Mouse (Mus musculus): ENCODE measurements around the gene Tbcc. TPM values are rescaled to one million over a fixed set of nuclear protein-coding genes. Genes with fewer than 3 reads are reported as not detected.

Gene Tbcc
- total RNA-seq, 2 experiments from 2014 or later = 8.6 to 10.8 TPM

DNA sequence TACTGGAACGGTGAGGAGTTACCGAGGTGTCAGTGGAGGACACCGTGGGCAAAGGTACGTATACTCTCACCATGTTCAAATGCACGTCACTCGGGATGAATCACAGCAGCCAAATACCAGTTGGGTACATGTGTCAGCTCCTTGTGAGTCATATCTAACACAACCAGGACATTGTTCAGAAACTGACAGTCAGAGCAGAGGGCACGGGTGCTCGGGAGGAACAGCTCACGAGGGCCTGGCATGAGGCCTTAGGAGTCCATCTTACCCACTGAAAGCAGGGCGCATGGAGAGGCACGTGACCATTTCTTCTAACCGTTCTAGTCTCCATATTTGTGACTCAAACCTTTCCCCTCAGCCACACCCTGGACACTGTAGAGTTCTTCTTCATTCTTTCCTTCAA lies 23.6 kb upstream of the Tbcc start:
- ATAC-seq (ENCODE audit: poor library complexity, severe bottlenecking) = no peak

GRCm38 (mm10) chr17:46870204-46870798 lies 20.2 kb upstream of the Tbcc start:
- peak; percentile 81 for ATAC-seq (ENCODE audit: poor library complexity, severe bottlenecking)

DNA sequence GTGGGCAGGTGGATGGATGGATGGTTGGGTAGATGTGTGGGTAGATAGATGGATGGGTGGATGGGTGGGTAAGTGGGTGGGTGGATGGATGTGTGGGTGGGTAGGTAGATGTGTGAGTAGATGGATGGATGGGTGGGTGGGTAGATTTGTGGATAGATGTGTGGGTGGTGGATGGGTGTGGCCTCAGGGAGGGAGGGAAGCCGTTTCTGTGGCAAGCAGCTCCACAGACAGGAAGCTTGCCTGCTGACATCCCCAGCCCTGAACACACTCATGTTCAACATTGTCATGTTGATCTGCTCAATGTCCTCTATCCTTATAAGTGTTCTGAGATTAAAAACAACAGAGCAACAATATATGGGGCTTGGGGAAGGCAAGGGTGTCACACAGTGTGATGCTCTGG lies 19.6 kb upstream of the Tbcc start:
- ATAC-seq (ENCODE audit: poor library complexity, severe bottlenecking) = 0 out of 2 replicates have a peak, but pooled peaks have one; percentile 36

DNA sequence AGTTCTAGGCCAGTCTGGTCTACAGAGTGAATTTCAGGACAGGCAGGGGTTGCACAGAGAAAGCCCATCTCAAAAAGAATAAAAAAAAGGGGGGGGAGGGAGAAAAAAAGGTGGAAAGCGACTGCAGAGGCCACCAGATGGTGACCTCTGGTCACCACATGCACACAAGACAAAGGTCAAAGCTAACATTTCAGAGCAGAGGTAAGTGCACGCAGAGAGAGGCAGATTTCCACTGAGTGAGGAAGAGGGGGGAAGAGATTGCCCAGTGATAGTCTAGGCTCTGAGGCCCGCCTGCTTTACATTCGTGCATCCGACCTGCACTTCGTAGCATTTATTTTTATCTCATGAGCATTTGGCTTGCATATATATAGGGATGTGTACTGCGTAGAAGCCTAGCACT lies 17.7 kb upstream of the Tbcc start:
- ATAC-seq (ENCODE audit: poor library complexity, severe bottlenecking) = no peak

DNA sequence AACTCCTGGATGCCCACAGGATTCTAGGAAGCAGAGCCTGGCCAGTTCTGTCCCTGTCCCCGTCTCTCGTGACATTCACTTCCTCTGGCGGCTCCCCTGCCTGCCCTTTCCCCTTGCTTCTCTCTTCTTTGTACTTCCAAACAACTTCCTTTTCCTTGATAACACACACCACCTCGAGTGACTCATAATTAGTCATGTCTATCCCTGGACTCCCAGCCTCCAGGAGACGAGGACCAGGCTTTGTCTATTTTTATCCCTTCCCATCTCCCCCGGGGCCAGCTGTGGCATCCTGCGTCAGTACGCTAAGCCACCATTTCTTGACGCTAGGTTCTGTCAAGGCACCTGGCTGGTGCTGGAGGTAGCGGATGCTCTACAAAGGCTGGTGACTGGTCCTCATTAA lies 16.4 kb upstream of the Tbcc start:
- ATAC-seq (ENCODE audit: poor library complexity, severe bottlenecking) = peak; percentile 67

GRCm38 (mm10) chr17:46875626-46876025 lies 14.9 kb upstream of the Tbcc start:
- ATAC-seq (ENCODE audit: poor library complexity, severe bottlenecking) = no peak

GRCm38 (mm10) chr17:46876371-46876950 lies 14.0 kb upstream of the Tbcc start:
- no peak for ATAC-seq (ENCODE audit: poor library complexity, severe bottlenecking)

- ATAC-seq (ENCODE audit: poor library complexity, severe bottlenecking) = no peak
These were observed 13.4 kb upstream of the Tbcc start for GRCm38 (mm10) chr17:46877061-46877460.

DNA sequence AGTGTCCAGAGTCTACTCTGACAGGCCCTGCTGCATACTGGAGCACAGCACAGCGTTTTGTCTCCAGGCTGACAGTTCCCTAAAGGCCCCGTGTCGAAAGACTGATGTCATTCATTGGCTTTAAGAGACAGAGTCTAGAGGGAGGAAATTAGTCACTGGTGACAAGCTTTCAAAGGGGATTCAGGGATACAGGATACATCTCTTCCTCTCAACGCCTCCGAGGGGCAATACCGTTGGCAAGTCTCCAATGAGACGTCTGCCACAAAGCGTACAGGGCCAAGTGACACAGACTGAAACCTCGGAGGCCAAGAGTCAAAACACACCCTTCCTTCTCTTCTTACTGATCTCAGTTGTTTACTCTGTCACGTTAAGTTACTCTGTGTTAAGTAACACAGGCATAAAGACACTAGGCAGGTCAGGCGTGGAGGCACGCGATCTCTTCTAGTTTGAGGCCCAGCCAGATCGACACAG lies 10.6 kb upstream of the Tbcc start:
- peak; percentile 33 for ATAC-seq (ENCODE audit: poor library complexity, severe bottlenecking)

DNA sequence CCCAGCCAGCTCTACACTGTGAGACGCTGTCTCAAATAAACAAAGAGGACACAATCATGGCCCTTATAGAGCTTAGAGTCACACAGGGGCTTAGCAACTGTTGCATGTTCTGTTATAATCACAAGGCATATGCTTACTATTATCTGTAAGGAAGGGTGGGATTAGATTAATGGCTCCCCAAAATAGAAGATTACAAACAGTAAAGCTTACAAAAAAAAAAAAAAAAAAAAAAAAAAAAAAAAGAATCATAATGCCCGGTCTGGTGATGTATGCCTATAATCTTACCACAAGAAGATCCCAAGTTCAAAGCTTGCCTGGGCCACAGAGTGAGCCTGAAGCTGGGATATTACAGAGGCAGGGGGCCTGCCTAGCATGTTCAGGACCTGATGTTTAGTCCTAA lies 10.2 kb upstream of the Tbcc start:
- no peak for ATAC-seq (ENCODE audit: poor library complexity, severe bottlenecking)

DNA sequence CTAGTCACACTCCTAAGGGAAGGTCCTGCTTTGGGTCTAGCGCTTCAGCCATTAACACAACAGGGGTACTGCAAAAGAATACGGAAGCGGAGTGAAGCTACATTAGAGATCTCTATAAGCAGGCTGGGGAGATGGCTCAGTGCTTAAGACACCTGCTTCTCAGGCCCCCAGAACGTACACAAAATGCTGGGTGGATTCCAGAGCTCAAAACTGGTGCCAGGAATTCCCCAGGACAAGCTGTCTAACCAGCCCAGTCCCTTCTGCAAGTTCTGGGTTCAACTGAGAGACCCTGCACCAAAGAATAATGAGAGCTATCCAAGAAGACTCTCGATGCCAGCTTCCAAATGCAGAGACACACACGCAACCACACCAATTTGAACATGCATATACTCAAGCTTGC lies 8.8 kb upstream of the Tbcc start:
- no peak for ATAC-seq (ENCODE audit: poor library complexity, severe bottlenecking)

DNA sequence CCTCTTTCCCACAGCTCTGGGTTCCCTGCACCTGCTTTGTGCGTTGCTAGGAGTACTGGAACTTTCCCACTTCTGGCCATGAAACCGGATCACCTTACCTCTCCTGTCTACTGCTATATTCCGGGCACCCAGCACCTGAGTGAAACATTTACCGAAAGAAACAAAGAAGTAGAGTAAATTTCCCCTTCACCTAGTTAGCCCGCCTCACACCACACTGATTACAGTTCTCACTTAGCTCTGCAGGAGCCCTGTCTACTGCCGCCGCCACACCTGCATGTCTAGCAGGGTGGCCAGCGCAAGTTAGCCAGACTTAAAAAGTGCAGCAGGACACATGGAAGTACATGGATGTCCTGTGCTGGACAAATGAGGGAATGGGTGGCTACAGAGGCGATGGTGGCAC lies 7.4 kb upstream of the Tbcc start:
- ATAC-seq (ENCODE audit: poor library complexity, severe bottlenecking) = no peak

DNA sequence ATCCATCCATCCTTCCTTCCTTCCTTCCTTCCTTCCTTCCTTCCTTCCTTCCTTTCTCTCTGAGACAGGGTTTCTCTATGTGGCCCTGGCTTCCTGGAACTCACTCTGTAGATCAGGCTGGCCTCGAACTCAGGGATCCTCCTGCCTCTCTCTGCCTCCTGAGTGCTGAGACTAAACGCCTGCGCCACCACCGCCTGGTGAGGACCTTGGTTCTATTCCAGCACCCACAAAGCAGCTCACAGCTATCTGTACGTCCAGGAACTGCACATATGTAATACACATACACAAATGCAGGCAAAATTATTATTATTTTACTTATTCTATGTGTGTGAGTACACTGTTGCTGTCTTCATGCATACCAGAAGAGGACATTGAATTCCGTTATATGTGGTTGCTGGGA lies 5.7 kb upstream of the Tbcc start:
- ATAC-seq (ENCODE audit: poor library complexity, severe bottlenecking) = no peak

DNA sequence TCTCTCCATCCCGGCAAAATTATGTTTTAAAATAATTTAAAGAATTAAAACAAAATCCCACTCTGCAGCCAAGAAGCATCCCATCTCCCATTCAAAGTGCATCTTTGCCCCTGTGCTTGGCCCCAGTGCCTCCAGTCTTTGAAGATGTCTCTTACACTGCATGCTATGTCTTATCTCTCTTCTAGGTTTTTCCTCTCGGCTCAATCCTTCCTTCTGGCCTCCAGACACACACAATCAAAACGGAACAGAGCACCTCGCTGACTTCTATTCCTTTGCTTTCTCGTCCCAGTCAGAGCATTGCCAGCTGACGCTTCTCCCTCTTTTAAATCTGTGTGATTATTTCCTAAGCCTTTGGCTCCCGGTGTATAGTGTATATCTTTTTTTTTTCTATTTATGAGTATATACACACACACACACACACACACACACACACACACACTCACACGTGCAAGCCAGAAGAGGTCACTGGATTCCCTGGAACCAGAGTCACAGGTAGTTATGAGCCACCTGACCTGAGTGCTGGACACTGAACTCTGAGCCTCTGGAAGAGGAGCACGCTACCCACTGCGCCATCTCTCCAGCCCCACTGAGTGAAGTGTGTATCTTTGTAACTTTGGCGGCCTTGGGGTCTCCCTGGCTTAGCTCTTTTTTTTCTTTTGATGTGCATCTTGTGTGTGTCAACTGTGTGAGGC lies 5.1 kb upstream of the Tbcc start:
- ATAC-seq (ENCODE audit: poor library complexity, severe bottlenecking) = no peak

DNA sequence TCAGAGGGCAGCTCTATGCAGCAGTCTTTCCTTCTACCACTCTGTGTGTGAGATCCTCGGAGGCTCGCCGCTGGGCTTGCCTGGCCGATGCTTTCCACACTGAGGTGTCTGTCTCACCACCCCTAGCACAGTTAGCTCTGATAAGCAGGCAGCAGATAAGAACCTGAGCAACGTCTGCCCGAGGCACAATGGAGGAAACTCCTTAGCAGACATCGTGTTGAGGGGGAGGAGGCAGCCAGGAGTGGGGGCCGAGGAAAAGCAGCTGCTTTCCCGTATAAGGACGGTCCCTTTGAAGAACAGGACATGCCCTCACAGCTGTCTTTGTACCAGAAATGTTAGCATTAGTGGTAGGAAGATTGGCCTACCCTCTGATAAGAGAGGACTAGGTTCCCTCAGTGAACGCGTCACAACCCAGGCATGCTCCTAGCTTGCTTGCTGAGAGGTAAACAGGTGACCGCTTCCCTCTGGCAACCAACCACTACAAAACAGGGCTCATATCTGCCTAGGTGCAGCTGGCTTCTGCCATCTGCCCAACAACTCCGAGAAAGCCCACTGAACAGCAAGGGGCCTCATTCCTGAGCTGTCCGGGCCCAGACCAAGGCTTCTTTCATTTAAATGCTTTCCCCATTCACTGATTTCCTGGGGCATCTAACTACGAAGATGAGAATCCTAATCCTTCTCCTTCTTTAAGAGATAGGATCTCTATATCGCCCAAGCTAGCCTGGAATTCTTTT lies 4.4 kb upstream of the Tbcc start:
- no peak for ATAC-seq (ENCODE audit: poor library complexity, severe bottlenecking)

GRCm38 (mm10) chr17:46888511-46889212 lies 1.8 kb upstream of the Tbcc start:
- no peak for ATAC-seq (ENCODE audit: poor library complexity, severe bottlenecking)

DNA sequence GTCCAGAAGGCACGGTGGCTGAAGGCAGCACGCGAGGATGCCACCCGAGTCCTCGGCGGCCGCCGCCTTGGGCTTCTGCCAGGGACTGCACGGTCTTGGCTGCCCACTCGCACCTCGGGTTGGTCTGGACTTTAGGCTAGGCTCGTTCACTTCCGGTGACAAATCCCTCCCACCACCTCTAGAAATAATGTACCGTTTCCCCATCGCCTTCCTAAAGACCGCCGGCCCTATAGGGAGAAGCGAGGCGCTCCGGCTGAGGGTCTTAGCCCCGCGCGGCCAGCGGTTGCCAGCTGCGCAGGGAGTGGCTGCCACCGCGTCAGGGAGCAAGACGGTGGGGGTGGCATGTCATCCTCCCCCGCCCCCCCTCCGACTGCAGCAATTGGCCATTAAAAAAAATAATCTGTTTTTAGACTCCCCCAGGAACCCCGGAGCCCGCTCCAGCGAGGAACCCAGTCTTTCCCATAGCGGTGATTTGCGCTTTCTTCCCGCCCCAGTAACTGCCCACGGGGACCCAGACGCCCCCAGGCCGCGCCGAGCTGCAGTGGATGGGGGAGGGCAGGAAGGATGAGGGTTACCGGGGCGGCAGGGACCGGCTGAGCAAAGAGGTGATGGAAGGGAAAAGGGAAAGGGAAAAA lies 917 bp upstream of the Tbcc start:
- ATAC-seq (ENCODE audit: poor library complexity, severe bottlenecking) = peak; percentile 36

DNA sequence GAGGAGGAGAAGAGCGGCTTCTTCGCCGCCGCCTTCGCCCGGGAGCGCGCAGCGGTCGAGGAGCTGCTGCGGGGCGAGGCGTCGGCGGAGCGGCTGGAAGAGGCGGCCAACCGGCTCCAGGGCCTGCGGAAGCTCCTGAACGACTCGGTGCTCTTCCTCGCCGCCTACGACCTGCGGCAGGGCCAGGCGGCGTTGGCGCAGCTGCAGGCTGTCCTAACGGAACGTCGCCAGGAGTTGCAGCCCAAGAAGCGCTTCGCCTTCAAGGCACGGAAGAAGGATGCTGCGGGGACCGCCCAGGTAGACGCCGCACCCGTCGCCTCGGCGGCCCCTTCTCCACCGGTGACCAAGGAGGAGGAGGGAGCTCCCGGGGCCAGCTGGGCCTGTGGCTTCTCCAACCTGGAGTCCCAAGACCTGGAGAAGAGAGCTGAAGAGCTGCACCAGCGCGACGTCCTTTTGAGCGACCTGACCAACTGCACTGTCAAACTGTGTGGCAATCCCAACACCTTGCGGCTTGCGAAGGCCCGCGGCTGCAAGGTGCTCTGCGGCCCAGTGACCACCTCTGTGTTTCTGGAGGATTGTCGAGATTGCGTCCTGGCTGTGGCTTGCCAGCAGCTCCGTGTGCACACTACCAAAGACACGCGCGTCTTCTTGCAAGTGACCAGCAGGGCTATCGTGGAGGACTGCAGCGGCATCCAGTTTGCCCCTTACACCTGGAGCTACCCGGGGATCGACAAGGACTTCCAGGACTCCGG lies 535 bp downstream of the Tbcc start:
- ATAC-seq (ENCODE audit: poor library complexity, severe bottlenecking) = peak; percentile 7

GRCm38 (mm10) chr17:46895426-46895825 lies 4.9 kb downstream of the Tbcc start:
- no peak for ATAC-seq (ENCODE audit: poor library complexity, severe bottlenecking)

All from megakaryocyte, adult 5-6 weeks (primary cell).